Mouse (Mus musculus): Measurements from ENCODE around the gene Lmo1.
"Not testable (repeated sequence)": the region's sequence is repeated elsewhere in the genome, so short reads cannot be mapped to it uniquely, and the experiment has no call there.

Lmo1 gene

DNA sequence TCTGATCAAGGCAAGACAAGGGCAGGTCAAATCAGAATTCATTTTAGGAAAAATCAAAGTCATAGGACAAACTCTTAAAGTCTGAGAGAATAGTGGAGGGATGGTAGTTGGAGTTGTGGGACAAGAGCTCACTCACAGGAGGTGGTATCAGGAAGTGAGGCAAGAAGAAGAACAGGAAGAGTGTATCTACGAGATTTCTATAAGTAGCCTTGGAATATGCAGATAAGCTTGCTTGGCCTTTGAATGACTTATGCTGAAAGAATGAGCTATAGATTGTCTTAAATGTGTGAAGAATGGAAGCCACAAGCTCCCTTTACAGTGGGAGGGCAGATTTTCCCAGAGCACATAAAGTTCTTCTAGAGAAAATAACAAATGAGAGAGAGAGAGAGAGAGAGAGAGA, 70.1 kb downstream of the Lmo1 start:
- DNase-seq = no peak

DNA sequence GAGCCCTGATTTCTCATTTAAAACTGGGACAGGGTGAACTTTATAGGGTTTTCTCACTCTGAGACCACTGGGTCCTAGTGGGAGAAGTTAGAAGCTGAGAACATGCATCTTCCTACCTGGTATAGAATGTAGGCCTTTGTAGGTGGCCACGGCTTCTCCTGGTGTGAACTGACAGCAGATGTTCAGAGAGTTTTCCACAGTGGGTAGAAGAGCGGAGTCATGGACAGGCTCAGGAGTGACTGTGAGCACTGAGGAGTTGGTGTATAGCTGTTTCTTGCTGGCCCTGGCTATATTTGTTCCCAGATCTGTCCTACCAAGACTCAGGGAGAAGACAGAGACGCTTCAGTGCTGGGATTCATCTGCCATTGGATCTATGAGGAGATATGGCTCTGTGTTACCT, 73.8 kb downstream of the Lmo1 start:
- DNase-seq = no peak

DNA sequence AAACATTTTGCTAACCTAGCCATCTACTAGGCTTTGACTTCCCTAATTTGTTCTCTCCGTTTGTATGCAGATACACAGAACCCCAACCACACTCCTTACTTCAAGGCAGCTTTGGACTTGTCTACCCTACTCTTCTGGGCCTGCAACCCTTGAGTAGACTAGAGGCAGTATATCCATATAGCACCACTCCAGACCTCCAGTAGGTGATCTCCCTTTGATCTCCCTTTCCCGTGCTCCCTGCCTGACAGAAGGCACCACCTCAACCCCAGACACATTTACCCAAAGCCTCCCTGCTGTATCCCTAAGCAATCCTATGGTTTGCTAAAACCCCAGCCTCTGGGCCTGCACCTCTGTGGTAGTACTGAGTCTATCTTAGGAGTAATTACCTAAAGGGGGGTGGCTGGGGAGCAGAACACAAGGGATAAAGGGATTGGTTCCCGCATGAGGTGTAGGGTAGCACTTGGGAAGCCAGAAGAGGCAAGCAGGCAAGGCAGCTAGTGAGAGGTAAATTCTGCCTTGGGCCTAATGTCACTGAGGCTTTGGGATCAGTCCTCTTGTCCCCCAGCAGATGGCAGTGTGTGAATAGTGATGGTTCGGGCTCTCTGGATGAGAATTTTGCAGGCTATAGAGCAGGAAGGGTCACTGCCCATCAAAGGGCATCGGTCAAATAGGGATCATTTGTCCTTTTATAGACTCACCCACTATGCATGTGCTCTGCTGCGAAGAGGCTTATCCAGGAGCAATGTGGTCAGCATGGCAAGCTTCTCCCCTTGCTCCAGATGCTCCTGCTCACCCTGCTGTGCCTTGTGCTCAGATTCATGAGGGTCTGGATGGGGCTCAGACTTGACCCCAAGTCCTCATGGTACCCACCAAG, 76.6 kb downstream of the Lmo1 start:
- peak in 1 of 2 experiments; percentile 4 for DNase-seq

DNA sequence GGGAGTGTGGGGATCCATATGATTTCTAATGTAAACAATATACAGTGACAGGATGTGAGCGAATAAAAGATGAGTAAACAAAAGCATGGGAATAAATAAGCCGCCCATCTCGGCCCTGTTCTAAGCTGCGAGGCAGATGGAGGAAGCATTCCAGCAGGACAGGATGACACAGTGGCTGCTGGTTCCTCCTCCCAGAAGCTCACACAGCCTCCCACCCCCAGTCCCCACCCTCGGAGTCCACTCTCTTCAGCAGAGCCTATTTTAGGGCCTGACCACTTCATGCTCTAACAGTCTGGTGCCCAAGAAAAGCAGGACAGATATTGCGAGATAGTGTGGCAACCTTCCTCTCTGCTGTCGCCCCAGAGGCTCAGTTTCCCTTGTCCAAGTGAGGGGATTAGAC, 77.8 kb downstream of the Lmo1 start:
- no peak for DNase-seq

DNA sequence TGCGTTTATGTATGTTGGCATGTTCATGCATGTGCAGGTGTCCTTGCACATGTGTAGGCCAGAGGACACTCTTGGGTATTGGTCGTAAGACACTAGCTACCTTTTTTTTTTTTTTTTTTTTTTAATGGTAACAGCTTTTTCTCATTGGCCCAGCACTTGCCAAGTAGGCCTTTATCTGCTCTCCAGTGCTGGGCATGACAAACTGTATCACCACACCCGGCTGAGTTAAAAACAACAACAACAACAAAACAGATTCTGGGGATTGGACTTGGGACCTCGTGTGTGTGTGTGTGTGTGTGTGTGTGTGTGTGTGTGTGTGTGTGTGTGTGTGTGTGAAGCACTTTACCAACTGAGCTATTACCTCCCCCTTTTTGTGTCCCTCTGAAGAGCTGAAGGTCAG, 78.4 kb downstream of the Lmo1 start:
- no peak for DNase-seq

DNA sequence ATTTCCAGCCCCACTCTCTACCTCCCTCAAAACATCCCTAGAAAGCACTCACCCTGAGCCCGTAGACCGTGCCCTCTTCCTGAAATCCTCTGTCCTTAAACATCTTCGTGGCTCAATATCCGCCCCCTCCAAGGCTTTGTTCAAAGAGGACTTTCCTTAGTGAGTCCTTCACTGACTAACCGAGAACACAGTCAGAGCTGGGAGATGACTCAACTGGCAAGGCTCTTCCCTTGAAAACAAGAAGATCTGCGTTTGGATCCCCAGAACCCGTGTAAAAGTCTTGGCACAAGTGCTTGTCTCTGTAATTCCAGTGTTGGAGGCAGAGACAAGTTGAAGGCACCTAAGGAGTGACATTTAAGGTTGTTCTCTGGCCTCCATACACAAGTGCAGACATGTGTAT, 80.7 kb downstream of the Lmo1 start:
- no peak for DNase-seq

DNA sequence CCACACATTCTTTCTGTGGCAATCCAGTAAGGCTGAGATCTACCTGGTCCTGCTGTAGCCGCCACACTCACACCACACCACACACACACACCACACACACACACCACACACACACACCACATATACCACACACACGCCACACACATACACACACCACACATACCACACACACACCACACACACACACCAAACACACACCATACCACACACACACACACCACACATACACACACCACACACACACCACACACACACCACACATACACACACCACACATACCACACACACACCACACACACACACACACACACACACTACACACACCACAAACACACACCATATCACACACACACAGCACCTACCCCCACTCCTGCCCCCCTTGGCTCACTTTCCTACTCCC, 83.7 kb downstream of the Lmo1 start:
- not testable (repeated sequence) for DNase-seq
